Mouse (Mus musculus): ENCODE measurements at regions not wholly inside any gene's neighbourhood (a gene's known extent, or its start where the extent isn't known, plus 50 kb on each side); places are given as distances from the start of the nearest gene placed in this dataset.

- TF ChIP-seq TCF3 (IDR thresholded peaks at IDR 0.05; ENCODE audit: insufficient read length, low read depth) = no peak
- no peak for TF ChIP-seq POLR2A (IDR thresholded peaks at IDR 0.05; ENCODE audit: insufficient read length, low read depth)
- TF ChIP-seq E2F4 (IDR thresholded peaks at IDR 0.05; ENCODE audit: insufficient read depth) = no peak
- no peak for TF ChIP-seq MYOD1 (IDR thresholded peaks at IDR 0.05; ENCODE audit: control insufficient read depth in 1 of 3, insufficient read length in 2 of 3, low read depth in 2 of 3)
- TF ChIP-seq USF1 (IDR thresholded peaks at IDR 0.05; ENCODE audit: low read depth) = no peak
Observed at GRCm38 (mm10) chr1:154103597-154103923, 97.4 kb upstream of the Zfp648 start.

All from myocyte (in vitro differentiated cells).